Mouse (Mus musculus) heart, embryonic 14.5 days (tissue): ENCODE results near the gene Car9. TPM values are rescaled to one million over a fixed set of nuclear protein-coding genes. Genes with fewer than 3 reads are reported as not detected.

Experiments
- ATAC-seq: fragments of 200-750 bp; cut with Nextera tagmentation; 2 replicates; pipeline ENCODE4 v1.8.0; 2017; ENCODE audit warnings: low read depth, moderate TSS enrichment; ENCODE audit not compliant: insufficient number of reproducible peaks, insufficient read depth, low FRiP score
- H3K27ac ChIP-seq, 2 experiments: fragments of 200-500 bp in 1 of 2; fragments of 300-500 bp in 1 of 2; sonication (generic) in 1 of 2; replicated peaks in 1 of 2; 2 replicates each; pipeline ENCODE4 v1.5.1; 2012 to 2014; ENCODE audit warnings: low read depth in 2 of 2, low read length in 2 of 2, control low read depth in 1 of 2, mild to moderate bottlenecking in 1 of 2, mixed read lengths in 1 of 2; ENCODE audit not compliant: control insufficient read depth in 1 of 2, insufficient read depth in 1 of 2
- H3K27me3 ChIP-seq: fragments of 300-500 bp; sonication (generic); 2 replicates; pipeline ENCODE4 v1.6.1; 2014; ENCODE audit warnings: mild to moderate bottlenecking, low read length, control low read depth; ENCODE audit not compliant: control insufficient read depth, insufficient read depth
- H3K36me3 ChIP-seq: fragments of 300-500 bp; sonication (generic); 2 replicates; pipeline ENCODE4 v1.6.1; 2014; ENCODE audit warnings: mild to moderate bottlenecking, control low read depth, low read length, mixed read lengths; ENCODE audit not compliant: control insufficient read depth, insufficient read depth
- H3K4me1 ChIP-seq, 2 experiments: fragments of 200-500 bp in 1 of 2; fragments of 300-500 bp in 1 of 2; sonication (generic) in 1 of 2; 2 replicates each; pipeline ENCODE4 v1.6.1; 2012 to 2014; ENCODE audit warnings: low read length in 2 of 2, control low read depth in 1 of 2, mixed read lengths in 1 of 2; ENCODE audit not compliant: control insufficient read depth in 2 of 2, insufficient read depth in 2 of 2
- H3K4me2 ChIP-seq: fragments of 300-500 bp; sonication (generic); 2 replicates; pipeline ENCODE4 v1.6.1; 2014; ENCODE audit warnings: mild to moderate bottlenecking, low read length
- H3K4me3 ChIP-seq, 2 experiments: fragments of 200-500 bp in 1 of 2; fragments of 300-500 bp in 1 of 2; sonication (generic) in 1 of 2; 2 replicates each; pipeline ENCODE4 v1.5.1; 2012 to 2014; ENCODE audit warnings: low read length in 2 of 2, mild to moderate bottlenecking in 2 of 2, control low read depth in 1 of 2, low read depth in 1 of 2, moderate library complexity in 1 of 2; ENCODE audit not compliant: control insufficient read depth in 1 of 2, insufficient read depth in 1 of 2
- H3K9ac ChIP-seq: fragments of 300-500 bp; sonication (generic); 2 replicates; pipeline ENCODE4 v1.6.1; 2014; ENCODE audit warnings: mild to moderate bottlenecking, low read length
- H3K9me3 ChIP-seq: fragments of 300-500 bp; sonication (generic); 2 replicates; pipeline ENCODE4 v1.6.1; 2016; ENCODE audit warnings: low read length, control low read depth; ENCODE audit not compliant: control insufficient read depth
- WGBS: fragments of 180-500 bp; shearing (Covaris S2); extraction: QIAGEN DNeasy Blood & Tissue Kit; methylation state at CpG from one replicate; pipeline ENCODE4 v1.1.7; 2014; 5-methylcytosine and 5-hydroxymethylcytosine counted together
- polyA plus RNA-seq: library from polyadenylated mRNA; unstranded; fragments of >200 nt; fragmentation: Nextera tagmentation; extraction: Ambion mirVana; gene quantifications from 2 replicates; pipeline ENCODE4 v1.2.1, GENCODE M21; 2014

The Car9 gene
- polyA plus RNA-seq, 1 experiment from 2014 or later = 2.4 TPM

DNA sequence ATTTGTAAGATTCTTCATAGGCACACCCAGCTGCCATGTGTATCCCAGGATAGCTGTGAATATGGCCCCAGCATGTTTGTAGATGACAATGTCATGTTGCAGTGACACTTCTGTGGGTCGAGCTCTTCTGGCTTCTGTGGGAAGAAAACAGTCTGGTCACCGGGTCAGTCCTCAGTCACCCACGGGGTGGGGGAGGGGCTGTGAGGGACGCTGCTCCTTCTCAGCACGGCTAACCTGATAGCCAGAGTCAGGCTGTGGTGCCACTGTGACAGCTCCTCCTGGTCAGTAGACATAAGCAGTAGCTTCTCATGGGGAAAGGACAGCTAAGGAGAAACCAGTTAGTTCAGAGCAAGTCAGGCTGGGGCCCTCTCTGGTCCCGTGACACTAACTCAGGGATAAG is 10.2 kb upstream of the Car9 start:
- peaks cover 22 to 52% of the 10 kb centered on the region in 2 experiments for H3K4me1 ChIP-seq
- no peak overlapping the region for H3K4me2 ChIP-seq
- H3K27me3 ChIP-seq = no peaks in the 10 kb centered on the region
- 30% methylated on average over 6 of the region's 6 CpGs for WGBS
- H3K27ac ChIP-seq = no peak overlapping the region
- H3K9me3 ChIP-seq = no peaks in the 10 kb centered on the region
- ATAC-seq = no peak
- H3K9ac ChIP-seq = no peak overlapping the region
- H3K36me3 ChIP-seq = peaks cover 25% of the 10 kb centered on the region
- no peak overlapping the region for H3K4me3 ChIP-seq

DNA sequence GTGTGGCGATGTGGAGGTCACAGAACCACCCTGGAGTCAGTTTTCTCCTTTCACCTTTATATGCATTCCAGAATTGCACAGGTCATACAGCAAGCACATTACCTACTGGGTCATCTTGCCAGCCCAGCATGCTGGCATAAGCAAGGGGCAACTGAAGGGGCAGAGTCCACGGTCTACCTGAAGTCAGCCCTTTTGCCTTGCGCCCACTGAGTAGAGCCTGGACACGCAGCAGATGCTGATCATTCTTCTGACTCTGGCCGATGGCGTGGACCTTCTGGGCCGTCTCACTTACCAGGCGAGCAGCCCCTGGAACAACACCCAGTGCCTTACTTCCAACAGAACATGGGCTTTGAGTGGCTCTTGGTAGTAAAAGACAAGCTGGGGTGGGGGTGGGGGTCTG is 9.4 kb upstream of the Car9 start:
- Histone ChIP-seq H3K9ac (peak overlapping the region; percentile 82), H3K4me2 (peak overlapping the region; percentile 84), H3K4me3 (no peak overlapping the region), H3K27me3 (no peaks in the 10 kb centered on the region), H3K9me3 (no peaks in the 10 kb centered on the region), H3K27ac (no peak overlapping the region), H3K36me3 (peaks cover 25% of the 10 kb centered on the region), H3K4me1 (peaks cover 22 to 52% of the 10 kb centered on the region in 2 experiments)
- 81% methylated on average over 8 of the region's 8 CpGs for WGBS
- ATAC-seq = no peak

DNA sequence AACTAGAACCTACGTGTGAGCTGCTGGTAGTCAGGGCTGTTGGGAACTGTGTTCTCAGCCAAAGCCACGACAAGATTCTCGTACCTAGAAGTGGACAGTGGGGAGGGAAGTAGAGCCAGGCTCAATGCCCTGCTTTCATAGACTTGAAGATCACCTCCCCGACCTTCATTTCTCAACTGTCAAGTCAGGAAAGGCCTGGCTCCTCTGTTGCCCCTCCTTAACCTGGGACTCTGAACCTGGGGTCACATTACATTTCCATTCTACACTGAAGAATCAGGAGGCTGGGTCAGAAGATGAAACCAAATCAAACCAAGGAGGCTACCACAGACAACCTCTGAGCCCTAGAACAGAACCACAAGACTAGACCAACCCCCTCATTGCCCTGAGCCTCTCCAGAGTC is 8.8 kb upstream of the Car9 start:
- H3K36me3 ChIP-seq = peaks cover 25% of the 10 kb centered on the region
- H3K9ac ChIP-seq = peak overlapping the region; percentile 82
- H3K27me3 ChIP-seq = no peaks in the 10 kb centered on the region
- peak overlapping the region; percentile 84 for H3K4me2 ChIP-seq
- no peak overlapping the region for H3K27ac ChIP-seq
- H3K4me3 ChIP-seq = peak overlapping the region; percentile 57 to 72; a peak in 3 of 4 replicates
- peaks cover 22 to 52% of the 10 kb centered on the region in 2 experiments for H3K4me1 ChIP-seq
- WGBS = 63% methylated on average over 4 of the region's 4 CpGs
- no peak for ATAC-seq
- no peaks in the 10 kb centered on the region for H3K9me3 ChIP-seq

DNA sequence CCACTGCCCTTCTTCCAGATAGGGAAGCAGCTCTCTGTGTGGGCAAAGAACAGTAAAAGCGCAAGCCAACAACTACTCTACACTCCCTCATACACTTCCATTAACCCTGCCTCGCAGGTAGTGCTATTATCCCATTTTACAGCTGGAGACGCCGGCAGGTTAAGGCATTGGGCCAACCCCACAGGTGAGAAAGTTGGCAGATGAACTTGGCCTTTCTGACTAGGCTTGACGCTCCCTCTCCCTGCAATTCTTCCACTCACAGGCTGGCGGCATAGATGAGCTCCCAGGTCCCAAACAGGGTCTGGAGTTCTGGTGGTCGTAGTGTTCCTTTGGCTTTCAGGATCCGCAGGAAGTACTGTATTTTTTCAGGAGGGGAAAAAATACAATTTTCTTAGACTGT is 7.8 kb upstream of the Car9 start:
- Histone ChIP-seq H3K4me1 (peaks cover 22 to 50% of the 10 kb centered on the region in 2 experiments), H3K4me2 (peak overlapping the region; percentile 84), H3K27ac (peak overlapping the region in 1 of 2 experiments; percentile 35; a peak in 2 of 4 replicates), H3K36me3 (peaks cover 25% of the 10 kb centered on the region), H3K27me3 (no peaks in the 10 kb centered on the region), H3K9ac (peak overlapping the region; percentile 82), H3K4me3 (peak overlapping the region; percentile 57 to 72), H3K9me3 (no peaks in the 10 kb centered on the region)
- ATAC-seq = no peak
- 13% methylated on average over 8 of the region's 8 CpGs for WGBS

DNA sequence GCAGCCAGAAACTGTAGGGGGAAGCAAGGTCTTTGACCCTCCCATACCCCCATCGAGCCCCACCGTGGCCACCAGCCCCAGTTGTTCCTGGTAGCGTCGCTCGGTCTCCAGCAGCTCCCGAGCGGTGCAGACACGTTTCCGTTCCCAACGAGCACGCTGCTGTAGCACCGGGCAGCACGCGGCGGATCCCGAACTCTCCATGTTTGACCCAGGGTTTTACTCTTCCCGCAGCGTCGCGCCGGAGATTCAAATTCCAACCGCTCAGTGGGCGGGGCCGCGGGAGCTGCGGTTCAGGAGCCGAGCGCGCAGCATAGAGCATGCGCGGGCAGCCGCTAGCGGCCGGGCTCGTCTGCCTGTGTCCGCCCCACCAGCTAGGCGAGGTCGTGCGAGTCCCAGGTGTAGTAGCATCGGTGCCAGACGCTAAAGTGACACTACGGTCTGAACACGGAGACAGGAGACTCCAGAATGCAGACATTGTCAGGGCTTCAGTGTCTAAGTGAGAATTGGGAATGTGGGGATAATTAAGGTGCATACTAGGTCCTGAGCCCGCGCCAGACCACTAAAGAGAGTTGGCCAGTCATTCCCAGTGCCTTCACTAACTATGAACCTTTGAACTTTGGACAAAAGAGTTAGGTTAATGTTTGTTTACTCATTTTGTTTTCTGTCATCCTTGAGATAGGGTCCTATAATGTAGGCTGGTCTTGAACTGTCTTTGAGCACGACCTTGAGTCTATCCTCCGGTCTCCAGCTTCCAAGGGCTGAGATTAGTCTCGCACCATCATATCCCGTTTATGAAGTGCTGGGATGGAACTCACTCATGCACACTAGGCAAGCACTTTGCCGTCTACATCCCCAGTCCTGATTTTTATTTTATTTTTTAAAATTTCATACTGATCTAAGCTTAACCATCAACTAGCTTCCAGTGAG is 7.1 kb upstream of the Car9 start, which contains the start of gene Arhgef39:
TSS of gene Arhgef39 (minus strand) at position 289 of the 927 bp plus-strand sequence.
- 7% methylated on average over 50 of the region's 50 CpGs for WGBS
- peak; percentile 78 for ATAC-seq
- Histone ChIP-seq H3K4me1 (peaks cover 22 to 43% of the 10 kb centered on the region in 2 experiments), H3K36me3 (peaks cover 25% of the 10 kb centered on the region), H3K4me2 (peak within 1 kb of the TSS; percentile 84), H3K4me3 (peak within 1 kb of the TSS; percentile 57 to 72), H3K9ac (peak within 1 kb of the TSS; percentile 82), H3K27ac (peak within 1 kb of the TSS; percentile 19 to 35; a peak in 2 of 4 replicates), H3K9me3 (no peaks in the 10 kb centered on the region), H3K27me3 (no peaks in the 10 kb centered on the region)

DNA sequence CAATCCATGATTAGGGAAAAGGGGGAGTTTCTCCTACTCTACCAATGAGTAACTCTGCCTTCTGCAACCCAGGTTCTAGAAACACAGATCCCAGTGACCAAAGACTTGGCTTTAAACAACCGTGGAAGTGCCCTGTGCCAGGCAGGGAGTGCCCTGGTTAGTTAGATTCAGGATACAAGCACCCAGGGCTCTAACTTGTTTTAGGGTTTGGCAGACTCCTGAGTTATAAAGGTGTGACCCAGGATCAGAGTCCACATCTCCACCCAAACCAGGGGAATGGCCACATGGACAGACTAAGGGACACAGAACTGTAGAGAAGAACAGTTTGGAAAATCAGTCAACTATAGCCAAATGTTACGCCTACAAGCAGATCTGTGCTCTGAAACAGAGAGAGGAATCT is 3.7 kb upstream of the Car9 start:
- H3K9ac ChIP-seq = no peak overlapping the region
- no peak overlapping the region for H3K4me3 ChIP-seq
- H3K27ac ChIP-seq = no peak overlapping the region
- no peak for ATAC-seq
- H3K4me1 ChIP-seq = peaks cover 11 to 21% of the 10 kb centered on the region in 2 experiments
- 76% methylated on average over 2 of the region's 2 CpGs for WGBS
- H3K36me3 ChIP-seq = no peaks in the 10 kb centered on the region
- H3K4me2 ChIP-seq = no peak overlapping the region
- no peaks in the 10 kb centered on the region for H3K27me3 ChIP-seq
- no peaks in the 10 kb centered on the region for H3K9me3 ChIP-seq

DNA sequence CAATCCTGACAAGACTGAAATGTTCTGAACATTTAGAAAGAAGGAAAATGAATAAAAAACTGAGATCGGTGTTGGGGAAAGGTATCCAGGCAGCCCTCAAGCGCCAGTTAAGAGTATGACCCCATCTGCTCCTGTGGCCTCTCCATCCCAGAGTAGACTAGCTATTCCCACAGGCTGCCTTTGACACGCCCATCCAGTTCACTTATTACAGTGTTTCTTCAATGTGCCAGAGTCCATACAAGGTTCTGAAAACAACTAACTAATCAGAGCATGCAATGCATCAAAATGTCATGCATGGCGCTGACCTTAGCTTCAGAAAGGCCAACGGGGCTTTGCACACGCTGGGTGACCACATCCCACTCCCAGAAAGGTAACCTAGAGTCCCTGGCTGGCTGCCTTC is 3.3 kb upstream of the Car9 start:
- Histone ChIP-seq H3K36me3 (no peaks in the 10 kb centered on the region), H3K27me3 (no peaks in the 10 kb centered on the region), H3K9ac (no peak overlapping the region), H3K9me3 (no peaks in the 10 kb centered on the region), H3K4me3 (no peak overlapping the region), H3K27ac (no peak overlapping the region), H3K4me2 (no peak overlapping the region), H3K4me1 (peaks cover 9 to 19% of the 10 kb centered on the region in 2 experiments)
- WGBS = 84% methylated on average over 6 of the region's 6 CpGs
- ATAC-seq = no peak
